Mouse (Mus musculus) brain, adult 2 months (tissue): ENCODE results near the gene B430305J03Rik.

ENCODE experiments used
- DNase-seq: peaks from one replicate; pipeline ENCODE4 v3.0.0; 2011; ENCODE audit warnings: low read depth, low spot score

Gene B430305J03Rik

GRCm38 (mm10) chr3:61349433-61349832 lies 16.3 kb downstream of the B430305J03Rik start:
- peak; percentile 40 for DNase-seq

DNA sequence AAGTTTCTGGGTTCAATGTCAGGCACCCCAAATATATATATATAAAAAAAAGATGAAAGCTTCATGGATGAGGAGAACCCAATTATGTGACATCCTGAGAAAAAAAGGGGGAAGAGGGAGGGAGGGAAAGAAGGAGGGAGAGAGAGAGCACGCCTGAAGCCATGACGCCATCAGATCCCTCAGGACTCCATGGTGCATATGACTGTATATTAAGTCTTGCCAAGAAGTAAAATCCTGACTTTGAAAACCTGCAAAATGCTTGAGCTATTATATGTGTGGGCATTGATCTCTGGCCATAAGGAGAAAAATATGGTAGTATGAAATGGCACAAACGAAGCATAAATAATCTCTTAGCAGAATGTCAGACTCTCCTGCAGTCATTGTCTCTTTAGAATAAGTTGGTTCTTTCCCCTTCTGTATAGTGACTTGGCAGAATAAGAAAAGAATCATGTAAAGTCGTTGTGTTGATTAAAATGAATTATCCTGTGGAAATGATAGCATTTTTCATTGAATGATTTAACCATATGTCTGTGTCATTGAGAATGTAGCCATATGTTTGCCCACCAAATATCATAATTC lies 17.6 kb downstream of the B430305J03Rik start:
- no peak for DNase-seq

DNA sequence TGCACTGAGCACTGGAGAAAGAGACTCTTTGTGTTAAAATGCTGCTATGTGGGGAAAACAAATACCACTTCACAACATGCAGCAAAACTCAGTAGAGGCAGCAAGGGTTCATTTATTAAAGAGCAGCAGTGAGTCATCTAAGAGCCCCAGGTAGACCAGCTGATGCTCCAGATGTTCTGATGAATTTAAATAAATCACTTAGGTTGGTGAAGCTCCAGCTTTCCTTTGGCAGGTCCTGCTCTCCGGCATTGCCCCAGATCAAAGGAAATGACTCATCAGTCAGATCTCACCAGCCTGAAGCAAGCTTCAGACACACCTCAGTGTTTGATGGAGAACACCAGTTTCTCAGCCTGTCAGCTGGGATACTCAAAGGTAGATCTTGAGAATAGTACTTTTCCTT lies 20.1 kb downstream of the B430305J03Rik start:
- peak; percentile 63 for DNase-seq

DNA sequence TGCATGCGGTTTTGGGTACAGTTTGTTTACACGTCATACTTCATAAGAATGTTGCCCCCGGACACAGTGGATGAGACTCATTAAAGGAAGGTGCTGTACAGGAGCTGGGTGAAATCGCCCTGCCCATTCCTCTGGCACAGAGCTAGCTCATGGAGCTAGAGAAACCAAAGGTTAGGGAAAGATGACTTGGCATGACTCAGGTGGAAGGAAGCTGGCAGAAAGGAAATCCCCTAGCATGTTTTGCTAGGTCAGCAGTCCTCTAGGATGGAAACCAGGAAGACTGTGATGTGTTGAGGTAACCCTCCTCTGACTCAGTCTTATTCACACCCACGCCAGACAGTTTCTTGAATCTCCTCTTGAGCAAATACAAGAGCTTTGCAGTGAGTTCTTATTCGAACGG lies 21.7 kb downstream of the B430305J03Rik start:
- peak; percentile 53 for DNase-seq

GRCm38 (mm10) chr3:61340321-61340720 lies 25.4 kb downstream of the B430305J03Rik start:
- no peak for DNase-seq

DNA sequence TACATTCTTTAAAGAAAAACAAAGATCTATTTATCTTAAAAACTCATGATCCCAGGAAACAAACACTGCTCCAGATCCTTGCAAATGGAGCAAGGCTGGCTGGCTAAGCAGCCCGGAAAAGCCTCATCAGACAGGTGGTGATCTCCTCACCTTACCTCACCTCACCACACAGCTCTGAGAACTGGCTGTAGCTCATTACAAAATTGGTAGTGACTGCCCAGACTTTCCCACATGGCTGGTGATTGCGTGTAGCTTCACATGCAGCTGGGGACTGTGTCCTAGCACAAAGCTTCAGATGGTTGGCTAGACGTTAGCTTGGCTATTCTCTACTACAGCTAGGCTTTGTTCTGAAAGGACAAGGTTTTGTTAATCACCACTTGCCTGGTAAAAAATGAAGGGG lies 28.5 kb downstream of the B430305J03Rik start:
- DNase-seq: no peak

- DNase-seq: no peak
Measured at GRCm38 (mm10) chr3:61336205-61336604, 29.5 kb downstream of the B430305J03Rik start.

- no peak for DNase-seq
Measured at GRCm38 (mm10) chr3:61321632-61322031, 44.1 kb downstream of the B430305J03Rik start.

GRCm38 (mm10) chr3:61320031-61320430 lies 45.7 kb downstream of the B430305J03Rik start:
- DNase-seq: peak; percentile 74

GRCm38 (mm10) chr3:61315002-61315401 lies 50.7 kb downstream of the B430305J03Rik start:
- DNase-seq: no peak
